Mouse (Mus musculus): ENCODE results near the gene Ranbp3l. TPM values are rescaled to one million over a fixed set of nuclear protein-coding genes. Genes with fewer than 3 reads are reported as not detected.

Ranbp3l gene
- total and polyA plus RNA-seq, 3 experiments, result not detected

- in situ Hi-C loops (cut with MboI; ENCODE audit: low pct_ligation_motif_present, low pct_unique_long_range_greater_than_20kb, low sequenced_read_pairs) (no loop called here), dilution Hi-C loops (cut with MboI; ENCODE audit: extremely low pct_ligation_motif_present, extremely low pct_unique_long_range_greater_than_20kb, low sequenced_read_pairs) (no loop called here)
- H3K79me2 ChIP-seq (replicated peaks; ENCODE audit: control insufficient read depth, extremely low read depth, insufficient read depth, poor library complexity, severe bottlenecking), result no peaks in the 10 kb centered on the region
- peaks cover 0 to 5% of the 10 kb centered on the region in 2 experiments; a peak in 2 of 4 replicates for H3K4me1 ChIP-seq (ENCODE audit: control insufficient read depth in 1 of 2, insufficient read depth in 2 of 2)
- no peak for TF ChIP-seq ZNF384 (IDR thresholded peaks at IDR 0.05; ENCODE audit: low read depth, low read length)
- no peak for TF ChIP-seq MAX (IDR thresholded peaks at IDR 0.05; ENCODE audit: low read length)
- TF ChIP-seq RAD21 (IDR thresholded peaks at IDR 0.05; ENCODE audit: low read depth, low read length), result no peak
- TF ChIP-seq PAX5 (IDR thresholded peaks at IDR 0.05; ENCODE audit: low read length), result no peak
- no peak overlapping the region for H3K9ac ChIP-seq (ENCODE audit: insufficient read depth, low read depth)
- H3K4me3 ChIP-seq (replicated peaks in 1 of 3; ENCODE audit: low read depth in 2 of 3, low read length in 2 of 3, poor library complexity in 1 of 3), result no peak overlapping the region
- no peaks in the 10 kb centered on the region for H3K27me3 ChIP-seq (replicated peaks)
- no peak overlapping the region for H3K27ac ChIP-seq (ENCODE audit: insufficient read depth, low read depth)
- no peak for DNase-seq (ENCODE audit: extremely low read depth)
- H3K9me3 ChIP-seq (replicated peaks; ENCODE audit: low read length), result no peaks in the 10 kb centered on the region
- no peak overlapping the region for H3K4me2 ChIP-seq (ENCODE audit: insufficient read depth, low read depth, poor library complexity, severe bottlenecking)
- H3K36me3 ChIP-seq (replicated peaks in 1 of 2; ENCODE audit: control insufficient read depth in 1 of 2, insufficient read depth in 1 of 2, low read length in 1 of 2), result no peaks in the 10 kb centered on the region
Measured at GRCm38 (mm10) chr15:8991211-8991610, 23.5 kb downstream of the Ranbp3l start.

- H3K4me3 ChIP-seq (replicated peaks in 1 of 3; ENCODE audit: low read depth in 2 of 3, low read length in 2 of 3, poor library complexity in 1 of 3), result no peak overlapping the region
- H3K27me3 ChIP-seq (replicated peaks), result no peaks in the 10 kb centered on the region
- H3K36me3 ChIP-seq (replicated peaks in 1 of 2; ENCODE audit: control insufficient read depth in 1 of 2, insufficient read depth in 1 of 2, low read length in 1 of 2), result no peaks in the 10 kb centered on the region
- no peak overlapping the region for H3K4me2 ChIP-seq (ENCODE audit: insufficient read depth, low read depth, poor library complexity, severe bottlenecking)
- H3K9ac ChIP-seq (ENCODE audit: insufficient read depth, low read depth), result no peak overlapping the region
- in situ Hi-C loops (cut with MboI; ENCODE audit: low pct_ligation_motif_present, low pct_unique_long_range_greater_than_20kb, low sequenced_read_pairs) (no loop called here), dilution Hi-C loops (cut with MboI; ENCODE audit: extremely low pct_ligation_motif_present, extremely low pct_unique_long_range_greater_than_20kb, low sequenced_read_pairs) (no loop called here)
- no peaks in the 10 kb centered on the region for H3K9me3 ChIP-seq (replicated peaks; ENCODE audit: low read length)
- H3K4me1 ChIP-seq (ENCODE audit: control insufficient read depth in 1 of 2, insufficient read depth in 2 of 2), result peaks cover 0 to 5% of the 10 kb centered on the region in 2 experiments; a peak in 2 of 4 replicates
- TF ChIP-seq BHLHE40 (IDR thresholded peaks at IDR 0.05; ENCODE audit: low read depth, low read length) (no peak), GABPA (IDR thresholded peaks at IDR 0.05; ENCODE audit: insufficient replicate concordance, low read depth, low read length) (no peak), RCOR1 (conservative IDR thresholded peaks at IDR 0.05; ENCODE audit: low read depth, low read length) (no peak), USF2 (conservative IDR thresholded peaks at IDR 0.05; ENCODE audit: low read depth, low read length) (no peak), CHD2 (IDR thresholded peaks at IDR 0.05; ENCODE audit: low read length) (no peak), E2F4 (IDR thresholded peaks at IDR 0.05; ENCODE audit: insufficient replicate concordance, low read depth, low read length) (no peak), TBP (conservative IDR thresholded peaks at IDR 0.05; ENCODE audit: low read depth, low read length) (no peak), MXI1 (IDR thresholded peaks at IDR 0.05; ENCODE audit: low read depth, low read length) (no peak), MAFK (IDR thresholded peaks at IDR 0.05; ENCODE audit: insufficient replicate concordance, low read length) (no peak), ZC3H11A (IDR thresholded peaks at IDR 0.05; ENCODE audit: low read depth, low read length) (no peak), USF1 (IDR thresholded peaks at IDR 0.05; ENCODE audit: low read depth, low read length) (no peak), HCFC1 (IDR thresholded peaks at IDR 0.05; ENCODE audit: low read depth, low read length) (no peak), MAZ (IDR thresholded peaks at IDR 0.05; ENCODE audit: low read depth, low read length) (no peak), RAD21 (IDR thresholded peaks at IDR 0.05; ENCODE audit: low read depth, low read length) (no peak), PAX5 (IDR thresholded peaks at IDR 0.05; ENCODE audit: low read length) (no peak), MAX (IDR thresholded peaks at IDR 0.05; ENCODE audit: low read length) (no peak), ZKSCAN1 (IDR thresholded peaks at IDR 0.05; ENCODE audit: borderline replicate concordance, low read depth, low read length) (no peak)
- no peak overlapping the region for H3K27ac ChIP-seq (ENCODE audit: insufficient read depth, low read depth)
- no peak for DNase-seq (ENCODE audit: extremely low read depth)
- no peaks in the 10 kb centered on the region for H3K79me2 ChIP-seq (replicated peaks; ENCODE audit: control insufficient read depth, extremely low read depth, insufficient read depth, poor library complexity, severe bottlenecking)
Measured at GRCm38 (mm10) chr15:8991859-8992838, 24.4 kb downstream of the Ranbp3l start.
